Mouse (Mus musculus) brain, embryonic 14.5 days (tissue): ENCODE results near the gene Susd3. TPM values are rescaled to one million over a fixed set of nuclear protein-coding genes. Genes with fewer than 3 reads are reported as not detected.
A peak's percentile ranks its signal among the peaks of the same experiment; 100 is the strongest.

Experiments used
- DNase-seq: peaks from one replicate; pipeline ENCODE4 v3.0.0-alpha.2; 2011; ENCODE audit warnings: low read depth
- CTCF ChIP-seq: fragments of 200-500 bp; IDR thresholded peaks from 2 replicates; pipeline ENCODE4 v1.5.1; 2012; ENCODE audit warnings: inconsistent platforms, mild to moderate bottlenecking, moderate library complexity, borderline replicate concordance; ENCODE audit not compliant: insufficient read depth, insufficient read length; ENCODE audit errors: extremely low read depth
- POLR2A ChIP-seq: fragments of 200-500 bp; IDR thresholded peaks from 2 replicates; pipeline ENCODE4 v1.6.1; 2012; ENCODE audit warnings: mild to moderate bottlenecking, inconsistent platforms, borderline replicate concordance; ENCODE audit not compliant: poor library complexity, insufficient read depth, insufficient read length, severe bottlenecking; ENCODE audit errors: extremely low read depth
- polyA plus RNA-seq: library from polyadenylated mRNA; depleted of rRNA; stranded (reverse); fragments of >200 nt; gene quantifications from 2 replicates; pipeline ENCODE4 v1.2.3, GENCODE M21; 2012

Susd3 gene
- polyA plus RNA-seq, 1 experiment: 0.44 TPM

- no peak for DNase-seq
- TF ChIP-seq POLR2A (no peak), CTCF (no peak)
These were observed 11.7 kb upstream of the Susd3 start for GRCm38 (mm10) chr13:49260036-49260722.

- TF ChIP-seq POLR2A (no peak), CTCF (no peak)
- DNase-seq: no peak
These were observed 9.4 kb upstream of the Susd3 start for GRCm38 (mm10) chr13:49257819-49258313.

- DNase-seq: no peak
- TF ChIP-seq CTCF: no peak
- no peak for TF ChIP-seq POLR2A
These were observed 4.2 kb upstream of the Susd3 start for GRCm38 (mm10) chr13:49252746-49253145.

- DNase-seq: no peak
These were observed 3.6 kb upstream of the Susd3 start for GRCm38 (mm10) chr13:49252113-49252512.

GRCm38 (mm10) chr13:49250716-49251517 lies 2.4 kb upstream of the Susd3 start:
- TF ChIP-seq POLR2A (no peak), CTCF (no peak)
- no peak for DNase-seq

More at GRCm38 (mm10) chr13:49252113-49252512, 3.6 kb upstream of the Susd3 start:
- TF ChIP-seq CTCF (no peak), POLR2A (no peak)

GRCm38 (mm10) chr13:49249634-49250033 lies 1.1 kb upstream of the Susd3 start:
- no peak for DNase-seq
- TF ChIP-seq CTCF: no peak
- TF ChIP-seq POLR2A: no peak

GRCm38 (mm10) chr13:49248923-49249322 lies 417 bp upstream of the Susd3 start:
- DNase-seq: no peak

GRCm38 (mm10) chr13:49247740-49248466 lies 603 bp downstream of the Susd3 start:
- TF ChIP-seq CTCF (no peak), POLR2A (no peak)
- peak; percentile 24 for DNase-seq

More at GRCm38 (mm10) chr13:49248923-49249322, 417 bp upstream of the Susd3 start:
- TF ChIP-seq CTCF: no peak
- TF ChIP-seq POLR2A: no peak

- no peak for DNase-seq
These were observed 1.2 kb downstream of the Susd3 start for GRCm38 (mm10) chr13:49247232-49247739.

GRCm38 (mm10) chr13:49246626-49247025 lies 1.9 kb downstream of the Susd3 start:
- no peak for DNase-seq
- TF ChIP-seq CTCF (no peak), POLR2A (no peak)

More at GRCm38 (mm10) chr13:49247232-49247739, 1.2 kb downstream of the Susd3 start:
- TF ChIP-seq CTCF (no peak), POLR2A (no peak)
